ENCODE assay signal across 21 mouse cellular contexts in genomic region chr4:10748816-10749215, GRCm38 (mm10).
"Had no signal": no experiment of that assay in that cellular context is flagged by ENCODE, and none has a peak within 500 bp of the region (broad histone marks: within the 10 kb centered on the region; RNA-seq: fewer than 3 reads in every experiment).

No protein-coding gene starts in this region.

- H3K4me1 ChIP-seq: liver, embryonic 13.5 days; liver, embryonic 15.5 days; lung, embryonic 15.5 days; midbrain, embryonic 10.5 days; neural tube, embryonic 13.5 days; neural tube, embryonic 15.5 days had no signal

- H3K9me3 ChIP-seq: liver, embryonic 13.5 days; liver, embryonic 15.5 days; lung, embryonic 15.5 days; midbrain, embryonic 10.5 days; midbrain, embryonic 13.5 days; midbrain, embryonic 15.5 days; neural tube, embryonic 13.5 days; neural tube, embryonic 15.5 days had no signal

- H3K4me2 ChIP-seq: liver, embryonic 13.5 days; liver, embryonic 15.5 days; lung, embryonic 15.5 days; midbrain, embryonic 13.5 days; midbrain, embryonic 15.5 days; neural tube, embryonic 13.5 days; neural tube, embryonic 15.5 days had no signal

- H3K9ac ChIP-seq: liver, embryonic 13.5 days; liver, embryonic 15.5 days; liver, postnatal 0 days; lung, embryonic 15.5 days; midbrain, embryonic 13.5 days; midbrain, embryonic 15.5 days; neural tube, embryonic 13.5 days; neural tube, embryonic 15.5 days had no signal

- ATAC-seq: liver, postnatal 0 days; lung, postnatal 0 days; midbrain, embryonic 13.5 days had no signal

- H3K4me3 ChIP-seq: liver, embryonic 13.5 days; liver, embryonic 15.5 days; lung, embryonic 15.5 days; midbrain, embryonic 10.5 days; midbrain, embryonic 13.5 days; midbrain, embryonic 15.5 days; myocyte; neural tube, embryonic 13.5 days; neural tube, embryonic 15.5 days had no signal

- H3K27me3 ChIP-seq: liver, embryonic 13.5 days; liver, embryonic 15.5 days; lung, embryonic 15.5 days; midbrain, embryonic 13.5 days; midbrain, embryonic 15.5 days; neural tube, embryonic 13.5 days; neural tube, embryonic 15.5 days had no signal

- DNase-seq: liver, embryonic 13.5 days; liver, postnatal 0 days; lung, postnatal 14 days; lung, postnatal 36 days; retina, postnatal 1 day; right cerebral cortex, adult 18-20 months; right cerebral cortex, postnatal 25 days; right cerebral cortex, postnatal 4 days; spleen, adult 18-20 months; thymus, adult 18-20 months; thymus, postnatal 25 days had no signal

- H3K27ac ChIP-seq: liver, embryonic 13.5 days; liver, embryonic 15.5 days; lung, embryonic 15.5 days; macrophage; midbrain, embryonic 10.5 days; midbrain, embryonic 13.5 days; midbrain, embryonic 15.5 days; neural tube, embryonic 13.5 days; neural tube, embryonic 15.5 days had no signal

- H3K36me3 ChIP-seq: liver, embryonic 13.5 days; liver, embryonic 15.5 days; lung, embryonic 15.5 days; midbrain, embryonic 10.5 days; midbrain, embryonic 13.5 days; midbrain, embryonic 15.5 days; neural tube, embryonic 13.5 days; neural tube, embryonic 15.5 days had no signal
